Mouse (Mus musculus) left cerebral cortex, postnatal 14 days (tissue): ENCODE results near the gene Pcolce. TPM values are rescaled to one million over a fixed set of nuclear protein-coding genes. Genes with fewer than 3 reads are reported as not detected.

Experiments used
- DNase-seq, 2 experiments: peaks; one replicate each; pipeline ENCODE4 v3.0.0; 2021 to 2022; ENCODE audit warnings: low spot score in 2 of 2, mixed read lengths in 1 of 2
- intact Hi-C: fragments of 180-260 bp; cut with DNase I; formaldehyde crosslinking; loops from one replicate; pipeline ENCODE4 v1.15.1; 2025
- long read RNA-seq, 2 experiments: library from polyadenylated mRNA; stranded (forward); transcript quantifications; one replicate each; pipeline ENCODE4 v2.0.0; 2021
- total RNA-seq, 2 experiments: library from RNA; stranded (reverse); gene quantifications; 2 replicates each; pipeline ENCODE4 v1.2.3; 2021

Pcolce gene
- total RNA-seq, result 10 to 100 TPM; 12.9 to 14.6 TPM
- long read RNA-seq, experiment 1, transcript Pcolce-201 (9 exons, 1,626 nt), result major isoform, 12 of 14 reads
- long read RNA-seq, experiment 1, partial matches to known transcripts, result 2 of 14 reads
- long read RNA-seq, experiment 1, other reads (novel, unspliced or antisense), result 0 of 14 reads
- long read RNA-seq, experiment 2, transcript Pcolce-201 (9 exons, 1,626 nt), result major isoform, 18 of 20 reads
- long read RNA-seq, experiment 2, partial matches to known transcripts, result 1 of 20 reads
- long read RNA-seq, experiment 2, other reads (novel, unspliced or antisense), result 0 of 20 reads

- DNase-seq, result no peak
These were observed at the start of gene Pcolce for GRCm38 (mm10) chr5:137613550-137613949. Pcolce (minus strand) TSS chr5:137613784.

GRCm38 (mm10) chr5:137663057-137663456, 49.5 kb upstream of the Pcolce start:
- intact Hi-C loops, result no loop called here
- DNase-seq, result no peak

More at GRCm38 (mm10) chr5:137613550-137613949, at the start of gene Pcolce:
- intact Hi-C loops, result no loop called here

- peak in 1 of 2 experiments; percentile 49 for DNase-seq
- intact Hi-C loops, result no loop called here
These were observed 46.6 kb upstream of the Pcolce start for GRCm38 (mm10) chr5:137660064-137660688.

GRCm38 (mm10) chr5:137656977-137657376, 43.4 kb upstream of the Pcolce start:
- intact Hi-C loops, result loop anchor here (5.0 kb wide), 1 partner anchor 90 kb away; the partner anchor contains the start of gene Tsc22d4
- peak; percentile 81 to 84 for DNase-seq

GRCm38 (mm10) chr5:137654746-137655145, 41.2 kb upstream of the Pcolce start:
- intact Hi-C loops, result loop anchor here (5.0 kb wide), 2 partner anchors 67 to 93 kb away; partner anchors contain the start of gene Tsc22d4
- DNase-seq, result no peak

- intact Hi-C loops, result loop anchor here (5.0 kb wide), 1 partner anchor 66 kb away; no protein-coding TSS in a partner anchor
These were observed 39.8 kb upstream of the Pcolce start for GRCm38 (mm10) chr5:137653366-137653765.

GRCm38 (mm10) chr5:137652474-137652873, 38.9 kb upstream of the Pcolce start:
- peak; percentile 73 to 79 for DNase-seq
- intact Hi-C loops, result loop anchor here (5.0 kb wide), 1 partner anchor 65 kb away; no protein-coding TSS in a partner anchor

More at GRCm38 (mm10) chr5:137653366-137653765, 39.8 kb upstream of the Pcolce start:
- DNase-seq, result no peak

GRCm38 (mm10) chr5:137649669-137650571, 36.3 kb upstream of the Pcolce start:
- no peak for DNase-seq
- intact Hi-C loops, result loop anchor here (5.0 kb wide), 1 partner anchor 63 kb away; no protein-coding TSS in a partner anchor

GRCm38 (mm10) chr5:137649251-137649650, 35.7 kb upstream of the Pcolce start:
- DNase-seq, result no peak
- intact Hi-C loops, result no loop called here

- peak in 1 of 2 experiments; percentile 50 for DNase-seq
- intact Hi-C loops, result no loop called here
These were observed 34.4 kb upstream of the Pcolce start for GRCm38 (mm10) chr5:137647827-137648601.

GRCm38 (mm10) chr5:137645652-137646091, 32.1 kb upstream of the Pcolce start, which contains the start of gene Irs3:
Irs3 (minus strand) TSS chr5:137645714.
- intact Hi-C loops, result no loop called here
- no peak for DNase-seq

GRCm38 (mm10) chr5:137645091-137645651, 31.6 kb upstream of the Pcolce start:
- no peak for DNase-seq
- intact Hi-C loops, result no loop called here

- intact Hi-C loops, result no loop called here
- DNase-seq, result no peak
These were observed 30.9 kb upstream of the Pcolce start for GRCm38 (mm10) chr5:137644484-137644883.

GRCm38 (mm10) chr5:137642886-137643285, 29.3 kb upstream of the Pcolce start:
- intact Hi-C loops, result no loop called here
- DNase-seq, result no peak

- intact Hi-C loops, result no loop called here
- DNase-seq, result no peak
These were observed 27.5 kb upstream of the Pcolce start, which contains the start of gene Sap25 for GRCm38 (mm10) chr5:137641054-137641453. Sap25 (plus strand) TSS chr5:137641334.

GRCm38 (mm10) chr5:137639472-137639871, 25.9 kb upstream of the Pcolce start:
- DNase-seq, result no peak
- intact Hi-C loops, result no loop called here

GRCm38 (mm10) chr5:137633397-137634084, 20.0 kb upstream of the Pcolce start:
- DNase-seq, result no peak
- intact Hi-C loops, result no loop called here

GRCm38 (mm10) chr5:137631591-137631990, 18.0 kb upstream of the Pcolce start:
- intact Hi-C loops, result no loop called here

More at GRCm38 (mm10) chr5:137631591-137631990, 18.0 kb upstream of the Pcolce start:
- DNase-seq, result no peak
